Mouse (Mus musculus): ENCODE results near the gene Sytl1. TPM values are rescaled to one million over a fixed set of nuclear protein-coding genes. Genes with fewer than 3 reads are reported as not detected.

The Sytl1 gene
- total RNA-seq (2023): 10 to 100 TPM; 30.6 to 44.3 TPM

GRCm38 (mm10) chr4:133262882-133263281 lies at the start of gene Sytl1:
Gene Sytl1 (minus strand): TSS chr4:133263113.

GRCm38 (mm10) chr4:133277104-133278026 lies 14.5 kb upstream of the Sytl1 start, which contains the start of gene Tmem222:
Gene Tmem222 (minus strand): TSS chr4:133277792.

GRCm38 (mm10) chr4:133240490-133240921 lies 22.4 kb downstream of the Sytl1 start, which contains the start of gene Map3k6:
Gene Map3k6 (plus strand): TSS chr4:133240818.

GRCm38 (mm10) chr4:133211751-133212561 lies 51.0 kb downstream of the Sytl1 start, which contains the start of the genes Cd164l2 and Gpr3:
Gene Cd164l2 (plus strand): TSS chr4:133212131.
Gene Gpr3 (minus strand): TSS chr4:133212536.

Other genes with a start within 250 kb of the Sytl1 start
- gene Wasf2, start 132.6 kb downstream of the Sytl1 start, total RNA-seq (2023): 100 to 1,000 TPM; 277 to 285 TPM
- gene Cd164l2, start 51.0 kb downstream of the Sytl1 start, total RNA-seq (2023): not detected
- gene Gpr3, start 50.6 kb downstream of the Sytl1 start, total RNA-seq (2023): under 1 TPM in 1 of 2 experiments, not detected in 1; 0.80 TPM
- 1 to 10 TPM; 5.3 to 6.1 TPM for gene Map3k6, start 22.3 kb downstream of the Sytl1 start, total RNA-seq (2023)
- gene Tmem222, start 14.7 kb upstream of the Sytl1 start, total RNA-seq (2023): 10 to 100 TPM; 36.4 to 36.7 TPM
- gene Wdtc1, start 90.4 kb upstream of the Sytl1 start, total RNA-seq (2023): 10 to 100 TPM; 62.0 to 62.6 TPM
- gene Slc9a1, start 106.6 kb upstream of the Sytl1 start, total RNA-seq (2023): 10 to 100 TPM; 62.2 to 66.0 TPM
- not detected for gene Tent5b, start 217.0 kb upstream of the Sytl1 start, total RNA-seq (2023)
- gene Trnp1, start 235.4 kb upstream of the Sytl1 start, total RNA-seq (2023): not detected

All from neutrophil, adult 59 days (primary cell).